Mouse (Mus musculus) small intestine, adult 2 months (tissue): ENCODE measurements around the gene Sh2d1b2.

ENCODE experiments used
- CTCF ChIP-seq: fragments of 200-500 bp; IDR thresholded peaks from 2 replicates; pipeline ENCODE4 v1.5.1; 2012; ENCODE audit warnings: low read depth, mild to moderate bottlenecking, control low read depth, inconsistent platforms, low read length, moderate library complexity, mixed read lengths; ENCODE audit not compliant: insufficient replicate concordance, insufficient read length; ENCODE audit errors: extremely low read depth
- POLR2A ChIP-seq: fragments of 200-500 bp; IDR thresholded peaks from 2 replicates; pipeline ENCODE4 v1.6.1; 2012; ENCODE audit warnings: low read depth, mild to moderate bottlenecking, control low read depth, inconsistent platforms, low read length, moderate library complexity

GRCm38 (mm10) chr1:170301686-170302085 lies 69.1 kb downstream of the Sh2d1b2 start:
- no peak for TF ChIP-seq POLR2A
- no peak for TF ChIP-seq CTCF
